In the genomic region with DNA sequence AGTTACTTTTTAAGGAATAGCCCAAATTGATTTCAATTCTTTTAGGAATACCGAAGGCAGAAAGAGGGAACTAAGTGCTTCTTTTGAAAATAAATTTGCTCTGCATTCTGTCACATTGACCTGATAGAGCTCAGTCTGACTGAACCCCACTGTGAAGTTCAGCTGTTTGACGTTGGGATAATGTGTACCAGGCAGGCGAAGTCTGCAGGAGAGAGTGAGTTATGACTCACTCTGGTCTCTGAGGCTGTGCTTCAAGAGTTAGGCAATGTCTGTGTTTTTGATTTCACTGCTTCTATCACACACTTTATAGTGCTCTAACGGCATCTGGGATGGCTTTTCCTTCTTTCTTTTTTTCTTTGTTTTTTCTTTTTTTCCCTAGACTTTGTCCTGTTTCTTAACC, we compare ENCODE assay signal across 29 mouse cellular contexts.
DNase-seq lines count a peak whose midpoint lies in the region; ATAC-seq and TF ChIP-seq lines count a peak whose summit lies in the region.
"Had no signal": no experiment of that assay in that cellular context is flagged by ENCODE, and none has a peak within 500 bp of the region (broad histone marks: within the 10 kb centered on the region; RNA-seq: fewer than 3 reads in every experiment).

No protein-coding gene starts in this region.

- ATAC-seq in embryonic facial prominence, embryonic 11.5 days (replicated peaks; ENCODE audit: insufficient number of reproducible peaks, low FRiP score, low TSS enrichment, low read depth), result no peak
- ATAC-seq: inflammation-experienced regulatory T-cells, adult 6 months; midbrain, embryonic 16.5 days had no signal

- no peaks in the 10 kb centered on the region for H3K36me3 ChIP-seq in embryonic facial prominence, embryonic 11.5 days (replicated peaks; ENCODE audit: control insufficient read depth, insufficient read depth, low read depth, low read length)
- no peaks in the 10 kb centered on the region for H3K36me3 ChIP-seq in embryonic facial prominence, embryonic 10.5 days (replicated peaks)
- H3K36me3 ChIP-seq: forebrain, embryonic 12.5 days; heart, embryonic 12.5 days; hindbrain, embryonic 13.5 days; lung, embryonic 15.5 days; neural tube, embryonic 12.5 days had no signal

- no peak overlapping the region for H3K27ac ChIP-seq in embryonic facial prominence, embryonic 11.5 days (replicated peaks; ENCODE audit: low read depth, low read length)
- H3K27ac ChIP-seq in embryonic facial prominence, embryonic 10.5 days (replicated peaks), result no peak overlapping the region
- H3K27ac ChIP-seq: forebrain, embryonic 12.5 days; gastrocnemius, adult 2 months; heart, adult 2 months; hindbrain, embryonic 13.5 days; layer of hippocampus, adult 2 months; lung, embryonic 15.5 days; neural tube, embryonic 12.5 days had no signal

- H3K9ac ChIP-seq in embryonic facial prominence, embryonic 11.5 days (replicated peaks; ENCODE audit: low read length), result no peak overlapping the region
- H3K9ac ChIP-seq: forebrain, embryonic 12.5 days; heart, embryonic 12.5 days; hindbrain, embryonic 13.5 days; lung, embryonic 15.5 days; neural tube, embryonic 12.5 days had no signal

- no peak overlapping the region for H3K4me2 ChIP-seq in embryonic facial prominence, embryonic 11.5 days (ENCODE audit: low read depth, low read length)
- H3K4me2 ChIP-seq: forebrain, embryonic 12.5 days; heart, embryonic 12.5 days; hindbrain, embryonic 13.5 days; liver, embryonic 11.5 days; lung, embryonic 15.5 days; midbrain, embryonic 11.5 days; neural tube, embryonic 12.5 days had no signal

- no peaks in the 10 kb centered on the region for H3K9me3 ChIP-seq in embryonic facial prominence, embryonic 11.5 days (replicated peaks; ENCODE audit: control insufficient read depth, low read length)
- no peaks in the 10 kb centered on the region for H3K9me3 ChIP-seq in embryonic facial prominence, embryonic 10.5 days
- H3K9me3 ChIP-seq: forebrain, embryonic 12.5 days; heart, embryonic 12.5 days; hindbrain, embryonic 13.5 days; lung, embryonic 15.5 days; neural tube, embryonic 12.5 days had no signal

- no peak overlapping the region for H3K4me3 ChIP-seq in embryonic facial prominence, embryonic 11.5 days (ENCODE audit: low read depth, low read length)
- H3K4me3 ChIP-seq in embryonic facial prominence, embryonic 10.5 days, result no peak overlapping the region
- H3K4me3 ChIP-seq: erythroblast, embryonic 14.5 days; forebrain, embryonic 12.5 days; gastrocnemius, adult 2 months; heart, adult 2 months; heart, embryonic 12.5 days; hindbrain, embryonic 13.5 days; layer of hippocampus, adult 2 months; lung, embryonic 15.5 days; neural tube, embryonic 12.5 days had no signal

- no peaks in the 10 kb centered on the region for H3K27me3 ChIP-seq in embryonic facial prominence, embryonic 11.5 days (ENCODE audit: control insufficient read depth, insufficient read depth, low read length)
- H3K27me3 ChIP-seq in embryonic facial prominence, embryonic 10.5 days (replicated peaks; ENCODE audit: low read depth, poor library complexity, severe bottlenecking), result no peaks in the 10 kb centered on the region
- H3K27me3 ChIP-seq: forebrain, embryonic 12.5 days; heart, embryonic 12.5 days; hindbrain, embryonic 13.5 days; lung, embryonic 15.5 days; neural tube, embryonic 12.5 days had no signal

- H3K4me1 ChIP-seq in embryonic facial prominence, embryonic 11.5 days (ENCODE audit: control insufficient read depth, insufficient read depth, low read length), result no peaks in the 10 kb centered on the region
- peaks cover 3% of the 10 kb centered on the region; the same call in 1 of the 2 replicates for H3K4me1 ChIP-seq in embryonic facial prominence, embryonic 10.5 days
- H3K4me1 ChIP-seq: forebrain, embryonic 12.5 days; heart, embryonic 12.5 days; hindbrain, embryonic 13.5 days; lung, embryonic 15.5 days; neural tube, embryonic 12.5 days had no signal

- DNase-seq in embryonic facial prominence, embryonic 11.5 days (ENCODE audit: low spot score), result peak; percentile 18
- no peak for DNase-seq in embryonic facial prominence, embryonic 10.5 days (ENCODE audit: low spot score)
- peak; percentile 76 for DNase-seq in 3T3-L1 (ENCODE audit: low read depth, low spot score)
- peak; percentile 8 for DNase-seq in brain, embryonic 14.5 days (ENCODE audit: low read depth)
- peak; percentile 4 for DNase-seq in forelimb bud, embryonic 11.5 days (ENCODE audit: low read depth, low spot score)
- DNase-seq in thymus, postnatal 4 days, result no peak
- no peak for DNase-seq in kidney, adult 11 months
- DNase-seq: adrenal gland, postnatal 36 days; cerebellum, adult 9-10 months; cerebellum, postnatal 36 days; gastrocnemius, adult 2 months; heart, adult 2 months; heart, postnatal 4 days; kidney, adult 2 months; kidney, postnatal 36 days; right cerebral cortex, postnatal 4 days; thymus, adult 2 months; thymus, postnatal 36 days had no signal

- TF ChIP-seq POLR2A in brain, embryonic 14.5 days (IDR thresholded peaks at IDR 0.05; ENCODE audit: borderline replicate concordance, extremely low read depth, insufficient read depth, insufficient read length, poor library complexity, severe bottlenecking), result no peak

- no peak for TF ChIP-seq CTCF in brain, embryonic 14.5 days (IDR thresholded peaks at IDR 0.05; ENCODE audit: borderline replicate concordance, extremely low read depth, insufficient read depth, insufficient read length)

- 53% methylated on average over 4 of the region's 4 CpGs for WGBS in embryonic facial prominence, embryonic 11.5 days
- WGBS in embryonic facial prominence, embryonic 10.5 days, result 68% methylated on average over 4 of the region's 4 CpGs

Comparison
In these comparisons a context has a peak if more than half of its experiments do, and no peak if none do; other contexts are left out.
1. DNase-seq: peak in embryonic facial prominence, embryonic 11.5 days (single experiment), 3T3-L1 (single experiment), brain, embryonic 14.5 days (single experiment) and forelimb bud, embryonic 11.5 days (single experiment); none in embryonic facial prominence, embryonic 10.5 days (single experiment), thymus, postnatal 4 days (single experiment) and kidney, adult 11 months (single experiment).